Mouse (Mus musculus) testis, adult 2 months (tissue): Measurements from ENCODE around the gene Rbpms2. TPM values are rescaled to one million over a fixed set of nuclear protein-coding genes. Genes with fewer than 3 reads are reported as not detected.

Experiments
- H3K27ac ChIP-seq: fragments of 200-500 bp; 2 replicates; pipeline ENCODE4 v1.5.1; 2012; ENCODE audit warnings: low read depth, low read length; ENCODE audit not compliant: control insufficient read depth, insufficient read depth
- H3K27me3 ChIP-seq: fragments of 200-500 bp; 2 replicates; pipeline ENCODE4 v1.6.1; 2012; ENCODE audit warnings: mild to moderate bottlenecking, low read length, moderate library complexity; ENCODE audit not compliant: control insufficient read depth, insufficient read depth
- H3K36me3 ChIP-seq: fragments of 200-500 bp; 2 replicates; pipeline ENCODE4 v1.6.1; 2012; ENCODE audit warnings: mild to moderate bottlenecking, low read length; ENCODE audit not compliant: control insufficient read depth, insufficient read depth
- H3K4me1 ChIP-seq: fragments of 200-500 bp; 2 replicates; pipeline ENCODE4 v1.6.1; 2012; ENCODE audit warnings: low read length; ENCODE audit not compliant: control insufficient read depth, insufficient read depth
- H3K4me3 ChIP-seq: fragments of 200-500 bp; 2 replicates; pipeline ENCODE4 v1.5.1; 2012; ENCODE audit warnings: low read depth, mild to moderate bottlenecking, low read length, moderate library complexity, mixed read lengths; ENCODE audit not compliant: control insufficient read depth
- CTCF ChIP-seq: fragments of 200-500 bp; IDR thresholded peaks from 2 replicates; pipeline ENCODE4 v1.5.1; 2012; ENCODE audit warnings: low read depth, mild to moderate bottlenecking, inconsistent platforms, low read length, moderate library complexity; ENCODE audit not compliant: control insufficient read depth, insufficient read depth, insufficient replicate concordance
- POLR2A ChIP-seq: fragments of 200-500 bp; IDR thresholded peaks from 2 replicates; pipeline ENCODE4 v1.6.1; 2012; ENCODE audit warnings: low read depth, mild to moderate bottlenecking, inconsistent platforms, low read length, moderate library complexity; ENCODE audit not compliant: control insufficient read depth
- polyA plus RNA-seq: library from polyadenylated mRNA; depleted of rRNA; stranded (reverse); fragments of >200 nt; gene quantifications from 2 replicates; pipeline ENCODE4 v1.2.3, GENCODE M21; 2012

Rbpms2 gene
- polyA plus RNA-seq, 1 experiment: 14.1 TPM

DNA sequence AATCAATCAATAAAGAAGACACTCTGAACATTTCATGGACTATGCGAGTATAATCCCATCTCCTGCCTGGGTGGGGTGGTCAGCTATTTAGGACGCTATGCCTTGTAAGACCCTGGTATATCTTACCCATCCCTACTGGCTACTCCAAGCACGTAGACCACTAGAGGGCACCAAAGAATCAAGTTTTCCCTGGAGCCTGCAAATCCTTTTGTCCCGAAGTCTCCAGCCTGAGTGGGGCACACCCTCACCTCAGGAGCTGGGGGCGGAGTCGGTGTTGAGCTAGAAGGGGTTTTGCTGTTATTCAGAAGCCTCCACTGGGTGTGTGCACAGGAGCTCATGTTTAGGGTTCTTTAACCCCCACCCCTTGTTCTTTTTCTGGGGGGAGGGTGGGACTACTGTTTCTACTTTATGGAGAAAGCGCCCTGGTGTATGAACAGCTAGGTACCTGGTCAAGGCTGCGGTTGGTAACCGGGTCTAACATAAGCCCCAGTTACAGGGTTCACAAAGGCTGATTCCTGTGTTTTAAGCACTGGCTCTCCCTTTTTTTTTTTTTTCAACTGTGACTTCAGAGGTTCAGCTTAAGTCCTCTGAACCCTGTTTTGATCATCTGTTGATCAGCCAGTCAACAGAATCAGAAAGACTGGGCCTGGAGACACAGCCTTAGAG, 23.8 kb upstream of the Rbpms2 start:
- H3K27me3 ChIP-seq: no peaks in the 10 kb centered on the region
- peaks cover 5% of the 10 kb centered on the region for H3K4me1 ChIP-seq
- peak overlapping the region; percentile 39; the same call in 1 of the 2 replicates for H3K27ac ChIP-seq
- TF ChIP-seq CTCF (peak; percentile 38; the same call in 1 of the 2 replicates), POLR2A (no peak)
- no peak overlapping the region; the same call in 1 of the 2 replicates for H3K4me3 ChIP-seq
- no peaks in the 10 kb centered on the region for H3K36me3 ChIP-seq

DNA sequence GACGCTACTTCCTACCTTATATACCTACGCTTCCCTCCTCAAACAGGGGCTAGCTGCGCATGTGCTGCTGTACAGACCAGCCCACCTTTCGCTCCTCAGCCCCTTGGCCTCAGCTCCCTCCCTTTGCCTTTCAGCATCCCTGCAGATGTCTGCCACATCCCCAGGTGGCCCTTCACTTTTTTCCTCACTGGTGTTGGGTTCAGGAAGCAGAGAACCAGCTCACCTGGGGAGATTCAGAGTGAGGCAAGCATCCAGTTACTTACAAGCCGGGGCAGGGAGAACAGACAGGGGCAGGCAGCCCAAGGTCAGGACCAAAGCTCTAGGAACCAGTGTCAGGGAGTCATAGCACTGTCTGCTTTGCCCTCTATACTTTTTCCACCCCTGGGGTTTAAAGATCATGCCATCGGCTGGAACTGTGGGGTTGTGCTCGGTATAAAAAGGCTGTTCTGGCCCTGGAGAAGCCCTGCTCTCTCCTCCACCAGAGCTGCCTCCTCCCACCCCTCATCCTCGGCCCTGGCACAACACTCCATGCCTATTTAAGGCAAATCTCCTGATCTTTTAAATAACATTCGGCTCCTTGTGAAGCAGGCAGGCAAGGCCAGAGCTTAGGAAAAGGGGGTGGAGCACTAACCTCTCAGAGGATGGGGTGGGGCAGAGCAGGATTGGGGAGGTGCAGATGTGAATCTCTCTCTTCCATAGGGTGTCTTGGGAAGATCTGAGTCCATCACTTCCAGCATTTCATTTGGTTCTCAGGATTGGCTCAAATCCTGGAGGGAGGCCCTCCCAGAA, 22.9 kb upstream of the Rbpms2 start:
- Histone ChIP-seq H3K4me1 (peaks cover 5% of the 10 kb centered on the region), H3K36me3 (no peaks in the 10 kb centered on the region), H3K4me3 (no peak overlapping the region), H3K27ac (peak overlapping the region; percentile 67), H3K27me3 (no peaks in the 10 kb centered on the region)
- TF ChIP-seq POLR2A (no peak), CTCF (no peak)

DNA sequence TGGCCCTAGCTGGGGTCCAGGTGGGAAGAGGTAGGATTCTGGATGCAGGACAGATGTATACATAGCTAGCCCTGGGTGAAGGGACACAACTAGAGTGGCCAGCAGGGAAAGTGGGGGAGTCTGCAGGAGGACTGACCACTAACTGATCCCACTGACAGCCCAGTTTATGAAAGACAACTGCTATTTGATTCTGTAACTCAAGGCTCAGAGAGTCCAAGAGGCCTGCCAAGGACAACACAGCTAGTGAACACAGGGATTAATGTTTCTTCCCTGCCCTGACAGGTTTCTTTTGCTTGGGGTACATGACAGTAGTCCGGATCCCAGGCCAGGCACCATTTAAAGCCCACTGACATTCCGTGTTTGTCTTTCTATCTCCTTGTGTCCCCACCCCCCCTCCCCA, 22.3 kb upstream of the Rbpms2 start:
- peak overlapping the region; percentile 61 for H3K27ac ChIP-seq
- H3K4me1 ChIP-seq: peaks cover 5% of the 10 kb centered on the region
- TF ChIP-seq CTCF (no peak), POLR2A (no peak)
- no peaks in the 10 kb centered on the region for H3K27me3 ChIP-seq
- H3K4me3 ChIP-seq: no peak overlapping the region
- H3K36me3 ChIP-seq: no peaks in the 10 kb centered on the region

DNA sequence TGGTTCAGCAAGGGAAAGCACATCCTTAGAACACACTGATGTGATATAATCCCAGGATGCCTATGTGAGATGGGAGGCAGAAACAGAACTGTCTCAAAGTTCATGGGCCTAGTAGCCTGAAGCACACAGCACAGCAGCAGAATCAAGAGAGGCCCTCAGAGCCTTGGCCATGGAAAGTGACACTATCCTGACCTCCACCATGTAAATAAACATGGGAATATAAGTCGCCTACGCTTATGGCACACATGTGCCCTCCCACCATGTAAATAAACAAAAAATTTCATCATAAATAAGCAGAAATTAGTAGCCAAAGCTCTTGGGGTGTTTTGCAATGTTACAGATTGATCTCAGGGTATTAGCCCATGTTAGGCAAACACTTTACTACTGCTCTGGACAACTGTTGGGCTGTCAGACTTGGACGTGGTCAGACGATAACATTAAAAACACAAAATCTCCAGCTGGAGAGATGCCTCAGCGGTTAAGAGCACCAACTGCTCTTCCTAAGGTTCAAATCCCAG, 17.4 kb upstream of the Rbpms2 start:
- H3K27ac ChIP-seq: no peak overlapping the region
- H3K4me3 ChIP-seq: no peak overlapping the region
- no peaks in the 10 kb centered on the region for H3K4me1 ChIP-seq
- H3K36me3 ChIP-seq: no peaks in the 10 kb centered on the region
- H3K27me3 ChIP-seq: no peaks in the 10 kb centered on the region
- TF ChIP-seq POLR2A (no peak), CTCF (no peak)

DNA sequence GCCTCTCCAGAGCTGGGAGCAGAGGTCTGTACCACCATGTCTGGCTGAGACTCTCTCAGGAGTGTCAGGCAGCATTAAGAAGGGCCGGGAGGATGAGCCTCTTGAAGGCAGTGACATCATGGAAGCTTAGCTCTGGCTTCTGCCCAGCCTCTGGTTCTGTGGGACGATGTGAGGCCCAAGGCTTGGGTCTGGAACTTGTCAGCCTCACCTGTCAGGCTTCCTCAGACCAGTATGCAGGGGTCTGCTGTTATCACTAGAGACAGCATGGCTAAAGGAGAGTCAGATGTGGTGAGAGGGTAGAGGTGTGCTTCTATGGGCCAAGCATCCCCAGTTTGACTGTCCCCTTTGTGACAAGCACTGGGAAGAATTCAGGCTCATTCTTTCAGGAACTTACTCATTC, 16.4 kb upstream of the Rbpms2 start:
- no peak overlapping the region for H3K4me3 ChIP-seq

DNA sequence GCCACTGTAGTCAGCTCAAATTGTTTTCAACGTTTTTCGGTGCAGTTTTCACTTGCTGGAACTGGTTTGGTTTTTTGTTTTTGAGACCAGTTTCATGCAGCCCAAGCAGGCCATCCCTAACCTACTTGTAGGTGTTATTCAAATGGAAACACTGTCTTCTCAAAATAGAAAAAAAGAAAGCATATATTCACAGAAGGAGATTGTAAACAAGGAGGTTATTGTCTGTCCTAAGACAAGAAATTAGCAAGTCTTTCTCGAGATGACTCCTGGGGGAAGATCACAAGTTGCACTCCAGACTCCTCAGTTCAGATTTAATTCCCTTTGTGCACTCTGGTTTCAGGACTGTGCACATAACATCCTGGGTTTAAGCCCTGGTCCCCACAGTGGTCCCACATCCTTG, 10.1 kb upstream of the Rbpms2 start:
- TF ChIP-seq CTCF (no peak), POLR2A (no peak)
- Histone ChIP-seq H3K4me3 (no peak overlapping the region), H3K4me1 (no peaks in the 10 kb centered on the region), H3K36me3 (no peaks in the 10 kb centered on the region), H3K27me3 (no peaks in the 10 kb centered on the region), H3K27ac (no peak overlapping the region)

More for the DNA sequence above, 16.4 kb upstream of the Rbpms2 start:
- no peak for TF ChIP-seq CTCF
- TF ChIP-seq POLR2A: no peak
- Histone ChIP-seq H3K4me1 (no peaks in the 10 kb centered on the region), H3K36me3 (no peaks in the 10 kb centered on the region), H3K27me3 (no peaks in the 10 kb centered on the region), H3K27ac (no peak overlapping the region)

DNA sequence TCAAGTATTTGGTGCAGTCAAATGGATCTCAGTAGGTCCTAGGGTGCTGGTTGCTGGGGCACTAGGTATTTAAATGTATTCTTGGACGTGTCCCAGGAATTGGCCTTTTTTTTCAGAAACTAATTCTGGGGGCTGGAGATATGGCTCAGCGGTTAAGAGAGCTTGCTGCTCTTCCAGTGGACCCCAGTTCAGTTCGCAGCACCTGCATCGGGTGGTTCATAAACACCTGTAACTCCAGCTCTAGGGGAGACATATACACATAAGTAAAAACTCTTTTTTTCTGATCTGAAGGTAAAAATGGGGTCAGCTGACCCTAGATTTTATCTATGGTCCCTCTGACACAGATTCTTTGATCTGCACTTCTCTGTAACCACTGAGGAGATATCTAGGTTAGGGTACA, 8.3 kb upstream of the Rbpms2 start:
- Histone ChIP-seq H3K27ac (no peak overlapping the region), H3K27me3 (no peaks in the 10 kb centered on the region)

More for the DNA sequence above, 8.3 kb upstream of the Rbpms2 start:
- no peak overlapping the region for H3K4me3 ChIP-seq
- no peak for TF ChIP-seq CTCF
- no peak for TF ChIP-seq POLR2A
- no peaks in the 10 kb centered on the region for H3K4me1 ChIP-seq
- no peaks in the 10 kb centered on the region for H3K36me3 ChIP-seq
